ENCODE assay signal across 8 mouse cellular contexts in genomic region chr6:53958321-53958720, GRCm38 (mm10). TPM values are rescaled to one million over a fixed set of nuclear protein-coding genes. Genes with fewer than 3 reads are reported as not detected.
A peak's percentile ranks its signal among the peaks of the same experiment; 100 is the strongest.
DNase-seq lines count a peak whose midpoint lies in the region; ATAC-seq and TF ChIP-seq lines count a peak whose summit lies in the region.

No protein-coding gene starts in this region.

- H3K36me3 ChIP-seq in CH12.LX (replicated peaks in 1 of 2; ENCODE audit: control insufficient read depth in 1 of 2, insufficient read depth in 1 of 2, low read length in 1 of 2): no peaks in the 10 kb centered on the region
- no peaks in the 10 kb centered on the region for H3K36me3 ChIP-seq in forebrain, embryonic 13.5 days (ENCODE audit: poor library complexity, severe bottlenecking)
- no peaks in the 10 kb centered on the region for H3K36me3 ChIP-seq in heart, postnatal 0 days (replicated peaks; ENCODE audit: control insufficient read depth, insufficient read depth, low read length)
- H3K36me3 ChIP-seq in liver, postnatal 0 days (replicated peaks; ENCODE audit: insufficient read depth, low read length): no peaks in the 10 kb centered on the region

- no peak for TF ChIP-seq EP300 in CH12.LX (IDR thresholded peaks at IDR 0.05; ENCODE audit: low read length)
- TF ChIP-seq EP300 in heart, postnatal 0 days (IDR thresholded peaks at IDR 0.05; ENCODE audit: low read depth): no peak
- TF ChIP-seq EP300 in liver, postnatal 0 days (IDR thresholded peaks at IDR 0.05; ENCODE audit: low read depth): no peak

- in situ Hi-C loops in CH12.LX (cut with MboI; ENCODE audit: low pct_ligation_motif_present, low pct_unique_long_range_greater_than_20kb, low sequenced_read_pairs): loop anchor here (10.0 kb wide), 1 partner anchor 184 kb away; no protein-coding TSS in a partner anchor

- ATAC-seq in forebrain, embryonic 13.5 days: peak; percentile 55
- peak; percentile 20; the same call in 1 of the 2 replicates for ATAC-seq in heart, postnatal 0 days (ENCODE audit: insufficient read depth, low read depth)
- ATAC-seq in liver, postnatal 0 days: no peak

- H3K9me3 ChIP-seq in CH12.LX (replicated peaks; ENCODE audit: low read length): no peaks in the 10 kb centered on the region
- no peaks in the 10 kb centered on the region for H3K9me3 ChIP-seq in forebrain, embryonic 13.5 days (replicated peaks)
- no peaks in the 10 kb centered on the region for H3K9me3 ChIP-seq in heart, postnatal 0 days (replicated peaks; ENCODE audit: control insufficient read depth, low read length)
- no peaks in the 10 kb centered on the region for H3K9me3 ChIP-seq in liver, postnatal 0 days (ENCODE audit: low read length)

- peak; percentile 77 to 87 for TF ChIP-seq CTCF in CH12.LX (conservative IDR thresholded peaks at IDR 0.05 in 1 of 2, IDR thresholded peaks at IDR 0.05 in 1 of 2; ENCODE audit: low read depth in 2 of 2, low read length in 2 of 2)
- peak; percentile 91 for TF ChIP-seq CTCF in heart, postnatal 0 days (IDR thresholded peaks at IDR 0.05; ENCODE audit: low read depth)
- peak; percentile 87 for TF ChIP-seq CTCF in liver, postnatal 0 days (IDR thresholded peaks at IDR 0.05; ENCODE audit: low read depth)

- H3K27ac ChIP-seq in CH12.LX (ENCODE audit: insufficient read depth, low read depth): no peak overlapping the region
- no peak overlapping the region for H3K27ac ChIP-seq in forebrain, embryonic 13.5 days
- H3K27ac ChIP-seq in heart, postnatal 0 days (ENCODE audit: low read depth): no peak overlapping the region
- no peak overlapping the region for H3K27ac ChIP-seq in liver, postnatal 0 days (ENCODE audit: low read depth)

- DNase-seq in CH12.LX (ENCODE audit: extremely low read depth): peak; percentile 71
- DNase-seq in c-Kit-positive CD71-positive TER-119-negative erythroid progenitor cells, embryonic 14.5 days (ENCODE audit: low read depth): peak; percentile 38
- DNase-seq in heart, postnatal 0 days (ENCODE audit: low spot score): peak; percentile 85
- DNase-seq in kidney, postnatal 4 days: peak; percentile 92 to 93
- DNase-seq in liver, postnatal 0 days: peak; percentile 78
- peak; percentile 63 for DNase-seq in ovary, postnatal 10 days (ENCODE audit: low spot score)
- peak; percentile 70 for DNase-seq in thymus, postnatal 14 days

- dilution Hi-C loops in CH12.LX (cut with MboI; ENCODE audit: extremely low pct_ligation_motif_present, extremely low pct_unique_long_range_greater_than_20kb, low sequenced_read_pairs): no loop called here

- no peak overlapping the region for H3K9ac ChIP-seq in CH12.LX (ENCODE audit: insufficient read depth, low read depth)
- no peak overlapping the region for H3K9ac ChIP-seq in forebrain, embryonic 13.5 days
- no peak overlapping the region; the same call in 1 of the 2 replicates for H3K9ac ChIP-seq in heart, postnatal 0 days (replicated peaks; ENCODE audit: low read depth, low read length)
- no peak overlapping the region for H3K9ac ChIP-seq in liver, postnatal 0 days (replicated peaks)

- no peaks in the 10 kb centered on the region for H3K27me3 ChIP-seq in CH12.LX (replicated peaks)
- H3K27me3 ChIP-seq in forebrain, embryonic 13.5 days: 0 out of 2 replicates have a peak, but pooled peaks cover 5% of the 10 kb centered on the region
- H3K27me3 ChIP-seq in heart, postnatal 0 days (ENCODE audit: control insufficient read depth, insufficient read depth, low read length): no peaks in the 10 kb centered on the region
- H3K27me3 ChIP-seq in liver, postnatal 0 days (ENCODE audit: insufficient read depth, low read length): no peaks in the 10 kb centered on the region

- H3K4me1 ChIP-seq in CH12.LX (ENCODE audit: control insufficient read depth in 1 of 2, insufficient read depth in 2 of 2): peaks cover 0 to 11% of the 10 kb centered on the region in 2 experiments; a peak in 1 of 4 replicates
- H3K4me1 ChIP-seq in forebrain, embryonic 13.5 days: no peaks in the 10 kb centered on the region
- no peaks in the 10 kb centered on the region for H3K4me1 ChIP-seq in heart, postnatal 0 days (ENCODE audit: control insufficient read depth, insufficient read depth)
- H3K4me1 ChIP-seq in liver, postnatal 0 days (ENCODE audit: insufficient read depth): no peaks in the 10 kb centered on the region

- no peak overlapping the region for H3K4me2 ChIP-seq in CH12.LX (ENCODE audit: insufficient read depth, low read depth, poor library complexity, severe bottlenecking)
- peak overlapping the region; percentile 37 for H3K4me2 ChIP-seq in forebrain, embryonic 13.5 days
- H3K4me2 ChIP-seq in heart, postnatal 0 days (ENCODE audit: low read depth, low read length): peak overlapping the region; percentile 44
- 0 out of 2 replicates have a peak overlapping the region, but pooled peaks have one; percentile 18 for H3K4me2 ChIP-seq in liver, postnatal 0 days (ENCODE audit: low read depth, low read length)

- WGBS in forebrain, embryonic 13.5 days: 10% methylated on average over 7 of the region's 7 CpGs
- 19% methylated on average over 7 of the region's 7 CpGs for whole genome bisulfite sequencing in heart, postnatal 0 days
- WGBS in liver, postnatal 0 days (ENCODE audit: insufficient replicate concordance): 19% methylated on average over 7 of the region's 7 CpGs

- TF ChIP-seq POLR2A in CH12.LX (IDR thresholded peaks at IDR 0.05; ENCODE audit: low read depth, low read length): no peak

- H3K4me3 ChIP-seq in CH12.LX (replicated peaks in 1 of 3; ENCODE audit: low read depth in 2 of 3, low read length in 2 of 3, poor library complexity in 1 of 3): no peak overlapping the region
- no peak overlapping the region for H3K4me3 ChIP-seq in forebrain, embryonic 13.5 days
- peak overlapping the region; percentile 13; the same call in 1 of the 2 replicates for H3K4me3 ChIP-seq in heart, postnatal 0 days (ENCODE audit: low read depth, low read length)
- no peak overlapping the region for H3K4me3 ChIP-seq in liver, postnatal 0 days (ENCODE audit: low read depth, low read length)

- no peaks in the 10 kb centered on the region for H3K79me2 ChIP-seq in CH12.LX (replicated peaks; ENCODE audit: control insufficient read depth, extremely low read depth, insufficient read depth, poor library complexity, severe bottlenecking)

- peak; percentile 76 for TF ChIP-seq RAD21 in CH12.LX (IDR thresholded peaks at IDR 0.05; ENCODE audit: low read depth, low read length)

TF ChIP-seq in CH12.LX, 34 proteins besides CTCF, POLR2A, EP300 and RAD21:
- TF ChIP-seq NELFE (IDR thresholded peaks at IDR 0.05; ENCODE audit: low read depth, low read length): 0 out of 2 replicates have a peak, but pooled peaks have one; percentile 20
- TF ChIP-seq MAX (IDR thresholded peaks at IDR 0.05; ENCODE audit: low read length): no peak
- TF ChIP-seq SMC3 (IDR thresholded peaks at IDR 0.05; ENCODE audit: low read depth, low read length): peak; percentile 91
- peak; percentile 56 for TF ChIP-seq ZC3H11A (IDR thresholded peaks at IDR 0.05; ENCODE audit: low read depth, low read length)

RNA-seq across cellular contexts. Expression of gene Cpvl, which starts 20.1 kb away (rescaled TPM):
- total RNA-seq in CH12.LX (2012; rRNA removed) (not detected in 2 replicates), CH12.LX (2014; rRNA removed) (not detected in 2 replicates)
- 0.22 TPM in 1 of 2 replicates, not detected in the other for polyA plus RNA-seq in CH12.LX (2012; ENCODE audit: insufficient read length, low read depth)
- 0.11 TPM in 1 of 2 replicates, not detected in the other for polyA plus RNA-seq in forebrain, embryonic 13.5 days (2015; fragmentation: Nextera tagmentation; extraction: Ambion mirVana)
- not detected in 2 replicates for total RNA-seq in heart, postnatal 0 days (2014; rRNA removed; ENCODE audit: low replicate concordance)
- polyA plus RNA-seq in heart, postnatal 0 days (2015; fragmentation: Nextera tagmentation; extraction: Ambion mirVana): 0.08 TPM in 1 of 2 replicates, not detected in the other
- polyA plus RNA-seq in liver, postnatal 0 days (2015; fragmentation: Nextera tagmentation; extraction: Ambion mirVana): not detected in 2 replicates

Comparison
In these comparisons a context has a peak if more than half of its experiments do, and no peak if none do; other contexts are left out.
1. DNase-seq: peak in every context shown above with its lines; median percentile 92 in kidney, postnatal 4 days; 85 in heart, postnatal 0 days; 78 in liver, postnatal 0 days; 71 in CH12.LX; 70 in thymus, postnatal 14 days; 63 in ovary, postnatal 10 days; 38 in c-Kit-positive CD71-positive TER-119-negative erythroid progenitor cells, embryonic 14.5 days.